Mouse (Mus musculus) myocyte (in vitro differentiated cells): ENCODE results near the gene Olfr320. TPM values are rescaled to one million over a fixed set of nuclear protein-coding genes. Genes with fewer than 3 reads are reported as not detected.

ENCODE experiments used
- H3K27me3 ChIP-seq: one replicate; pipeline ENCODE4 v1.6.1; 2011; ENCODE audit not compliant: control insufficient read depth, insufficient read depth, insufficient read length
- H3K36me3 ChIP-seq: one replicate; pipeline ENCODE4 v1.6.1; 2011; ENCODE audit not compliant: control insufficient read depth, insufficient read depth
- H3K4me2 ChIP-seq: one replicate; pipeline ENCODE4 v1.6.1; 2011; ENCODE audit warnings: low read depth, control low read depth
- H3K4me3 ChIP-seq: one replicate; pipeline ENCODE4 v1.5.1; 2011; ENCODE audit warnings: mild to moderate bottlenecking, control low read depth, moderate library complexity
- H3K79me2 ChIP-seq: one replicate; pipeline ENCODE4 v1.6.1; 2011; ENCODE audit not compliant: control insufficient read depth, insufficient read depth
- H3ac ChIP-seq: one replicate; pipeline ENCODE4 v1.6.1; 2011; ENCODE audit not compliant: control insufficient read depth, insufficient read length
- CEBPB ChIP-seq: IDR thresholded peaks from 2 replicates; pipeline ENCODE4 v1.6.1; 2011; ENCODE audit warnings: mild to moderate bottlenecking, moderate library complexity; ENCODE audit not compliant: poor library complexity, insufficient read depth, severe bottlenecking
- E2F4 ChIP-seq: IDR thresholded peaks from one replicate; pipeline ENCODE4 v1.6.1; 2011; ENCODE audit warnings: mild to moderate bottlenecking, control low read depth, moderate library complexity; ENCODE audit not compliant: insufficient read depth
- MAX ChIP-seq: IDR thresholded peaks from one replicate; pipeline ENCODE4 v1.6.1; 2011; ENCODE audit warnings: low read depth, mild to moderate bottlenecking, control low read depth
- MYOD1 ChIP-seq, 3 experiments: IDR thresholded peaks; one replicate each; pipeline ENCODE4 v1.6.1; 2011; ENCODE audit warnings: control low read depth in 2 of 3, low read depth in 2 of 3, mild to moderate bottlenecking in 2 of 3, moderate library complexity in 1 of 3; ENCODE audit not compliant: insufficient read length in 2 of 3, control insufficient read depth in 1 of 3
- MYOG ChIP-seq, 3 experiments: IDR thresholded peaks; one replicate each; pipeline ENCODE4 v1.6.1; 2011; ENCODE audit warnings: control low read depth in 2 of 3, low read depth in 2 of 3, mild to moderate bottlenecking in 2 of 3; ENCODE audit not compliant: insufficient read length in 2 of 3, control insufficient read depth in 1 of 3, insufficient read depth in 1 of 3
- POLR2A ChIP-seq: IDR thresholded peaks from one replicate; pipeline ENCODE4 v1.6.1; 2011; ENCODE audit warnings: low read depth, mild to moderate bottlenecking, control low read depth, moderate library complexity; ENCODE audit not compliant: insufficient read length
- POLR2AphosphoS2 ChIP-seq: IDR thresholded peaks from one replicate; pipeline ENCODE4 v1.6.1; 2011; ENCODE audit warnings: low read depth, control low read depth; ENCODE audit not compliant: insufficient read length
- REST ChIP-seq: IDR thresholded peaks from one replicate; pipeline ENCODE4 v1.6.1; 2011; ENCODE audit warnings: mild to moderate bottlenecking, control low read depth, moderate library complexity; ENCODE audit not compliant: insufficient read depth, insufficient read length
- SRF ChIP-seq: IDR thresholded peaks from one replicate; pipeline ENCODE4 v1.6.1; 2011; ENCODE audit warnings: low read depth; ENCODE audit not compliant: control insufficient read depth, insufficient read length
- TCF12 ChIP-seq: IDR thresholded peaks from one replicate; pipeline ENCODE4 v1.6.1; 2011; ENCODE audit warnings: mild to moderate bottlenecking, control low read depth; ENCODE audit not compliant: poor library complexity, insufficient read depth, severe bottlenecking
- TCF3 ChIP-seq: IDR thresholded peaks from one replicate; pipeline ENCODE4 v1.6.1; 2011; ENCODE audit warnings: low read depth, control low read depth; ENCODE audit not compliant: insufficient read length
- USF1 ChIP-seq: IDR thresholded peaks from one replicate; pipeline ENCODE4 v1.6.1; 2011; ENCODE audit warnings: low read depth, mild to moderate bottlenecking, control low read depth, moderate library complexity
- polyA plus RNA-seq: library from polyadenylated mRNA; unstranded; fragments of >200 nt; fragmentation: generic; extraction: Trizol; gene quantifications from one replicate; pipeline ENCODE4 v1.2.1, GENCODE M21; 2012; ENCODE audit warnings: missing spikeins

Olfr320 gene
- polyA plus RNA-seq, 1 experiment = not detected

DNA sequence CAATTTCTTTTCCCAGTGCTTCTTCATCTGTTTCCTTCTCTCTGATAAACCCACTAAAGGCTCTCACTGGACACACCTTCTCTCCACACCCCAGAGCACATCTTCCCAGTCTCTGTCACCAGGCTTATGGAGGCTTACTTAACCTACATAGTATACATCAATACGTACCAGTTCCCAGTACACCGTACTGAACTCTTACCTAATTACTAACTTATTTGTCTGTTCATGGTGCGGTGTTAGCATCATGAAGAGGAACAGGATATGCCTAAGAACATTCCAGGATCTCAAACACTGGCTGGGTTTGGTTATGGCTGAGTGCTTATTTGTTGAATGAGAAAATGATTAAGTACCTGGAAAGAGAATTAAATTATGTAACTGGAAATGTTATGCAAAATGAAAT, 25.7 kb upstream of the Olfr320 start:
- Histone ChIP-seq H3K79me2 (no peaks in the 10 kb centered on the region), H3K36me3 (no peaks in the 10 kb centered on the region), H3K4me3 (no peak overlapping the region), H3ac (no peak overlapping the region), H3K27me3 (no peaks in the 10 kb centered on the region), H3K4me2 (no peak overlapping the region)
- TF ChIP-seq CEBPB = no peak
- no peak for TF ChIP-seq MAX
- no peak for TF ChIP-seq E2F4
- no peak for TF ChIP-seq MYOD1 (IDR thresholded peaks at IDR 0.05; ENCODE audit: control insufficient read depth in 1 of 3, insufficient read length in 2 of 3, low read depth in 2 of 3)
- no peak for TF ChIP-seq POLR2AphosphoS2
- no peak for TF ChIP-seq POLR2A
- TF ChIP-seq USF1 = no peak
- TF ChIP-seq MYOG (IDR thresholded peaks at IDR 0.05; ENCODE audit: control insufficient read depth in 1 of 3, insufficient read depth in 1 of 3, insufficient read length in 2 of 3, low read depth in 2 of 3) = no peak

DNA sequence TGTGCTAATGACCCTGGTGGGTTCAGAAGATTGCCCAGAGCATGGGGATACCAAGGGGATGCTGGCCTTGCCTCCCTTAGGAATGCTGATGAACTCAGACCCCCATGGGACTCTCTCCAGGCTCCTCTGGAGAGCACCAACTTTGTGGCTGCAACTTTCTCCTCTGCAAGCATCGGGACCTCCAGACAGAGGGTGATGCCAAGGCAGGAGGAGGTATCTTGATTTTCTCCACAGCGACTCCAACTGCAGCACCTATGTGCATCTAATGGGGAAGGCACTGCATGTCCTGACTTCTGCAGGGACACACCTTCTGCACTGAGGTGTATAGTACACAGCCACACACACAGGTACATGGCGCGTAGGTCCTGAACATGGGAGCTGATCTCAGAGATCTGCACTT, 22.3 kb upstream of the Olfr320 start, which contains the start of gene Olfr322:
Gene Olfr322, plus strand, starts transcription at position 187 of the 400 bp plus-strand sequence.
- Histone ChIP-seq H3K4me2 (no peak within 1 kb of the TSS), H3K27me3 (no peaks in the 10 kb centered on the region), H3K4me3 (no peak within 1 kb of the TSS), H3K79me2 (no peaks in the 10 kb centered on the region), H3ac (no peak within 1 kb of the TSS), H3K36me3 (no peaks in the 10 kb centered on the region)
- TF ChIP-seq SRF (no peak), E2F4 (no peak), MAX (no peak), TCF12 (no peak), MYOD1 (IDR thresholded peaks at IDR 0.05; ENCODE audit: control insufficient read depth in 1 of 3, insufficient read length in 2 of 3, low read depth in 2 of 3) (no peak), POLR2A (no peak), REST (no peak), CEBPB (no peak), TCF3 (no peak), USF1 (no peak), MYOG (IDR thresholded peaks at IDR 0.05; ENCODE audit: control insufficient read depth in 1 of 3, insufficient read depth in 1 of 3, insufficient read length in 2 of 3, low read depth in 2 of 3) (no peak), POLR2AphosphoS2 (no peak)

DNA sequence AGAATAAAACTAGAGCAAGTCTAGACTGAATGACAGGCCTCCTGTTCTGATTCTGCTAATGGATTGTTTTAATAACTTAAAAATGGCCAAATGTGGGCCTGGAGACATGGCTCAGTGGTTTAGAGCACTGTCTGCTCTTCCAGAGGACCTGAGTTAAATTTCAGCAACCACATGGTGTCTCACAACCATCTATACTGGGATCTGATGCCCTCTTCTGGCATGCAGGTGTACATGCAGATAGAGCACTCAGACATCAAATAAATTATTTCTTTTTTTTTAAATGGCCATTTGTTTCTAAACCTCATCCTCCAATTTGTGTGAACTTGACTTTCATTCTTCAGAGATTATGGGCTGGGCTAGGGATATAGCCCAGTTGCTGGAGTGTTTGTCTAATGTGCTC, 11.6 kb upstream of the Olfr320 start:
- no peaks in the 10 kb centered on the region for H3K79me2 ChIP-seq
- H3K4me2 ChIP-seq = no peak overlapping the region
- H3K4me3 ChIP-seq = no peak overlapping the region
- TF ChIP-seq MYOG (IDR thresholded peaks at IDR 0.05; ENCODE audit: control insufficient read depth in 1 of 3, insufficient read depth in 1 of 3, insufficient read length in 2 of 3, low read depth in 2 of 3) (no peak), POLR2AphosphoS2 (no peak)
- H3K36me3 ChIP-seq = no peaks in the 10 kb centered on the region
- H3ac ChIP-seq = no peak overlapping the region
- H3K27me3 ChIP-seq = no peaks in the 10 kb centered on the region

GRCm38 (mm10) chr11:58671825-58672224, 9.1 kb upstream of the Olfr320 start:
- H3K79me2 ChIP-seq = no peaks in the 10 kb centered on the region
- no peak overlapping the region for H3ac ChIP-seq
- H3K4me3 ChIP-seq = no peak overlapping the region
- no peak overlapping the region for H3K4me2 ChIP-seq
- no peaks in the 10 kb centered on the region for H3K27me3 ChIP-seq
- no peaks in the 10 kb centered on the region for H3K36me3 ChIP-seq
- no peak for TF ChIP-seq SRF
- TF ChIP-seq MYOG (IDR thresholded peaks at IDR 0.05; ENCODE audit: control insufficient read depth in 1 of 3, insufficient read depth in 1 of 3, insufficient read length in 2 of 3, low read depth in 2 of 3) = no peak
- no peak for TF ChIP-seq E2F4
- no peak for TF ChIP-seq USF1
- no peak for TF ChIP-seq POLR2AphosphoS2
- no peak for TF ChIP-seq MAX
- TF ChIP-seq CEBPB = no peak
- no peak for TF ChIP-seq POLR2A
- TF ChIP-seq TCF12 = no peak
- no peak for TF ChIP-seq TCF3
- no peak for TF ChIP-seq MYOD1 (IDR thresholded peaks at IDR 0.05; ENCODE audit: control insufficient read depth in 1 of 3, insufficient read length in 2 of 3, low read depth in 2 of 3)
- no peak for TF ChIP-seq REST

DNA sequence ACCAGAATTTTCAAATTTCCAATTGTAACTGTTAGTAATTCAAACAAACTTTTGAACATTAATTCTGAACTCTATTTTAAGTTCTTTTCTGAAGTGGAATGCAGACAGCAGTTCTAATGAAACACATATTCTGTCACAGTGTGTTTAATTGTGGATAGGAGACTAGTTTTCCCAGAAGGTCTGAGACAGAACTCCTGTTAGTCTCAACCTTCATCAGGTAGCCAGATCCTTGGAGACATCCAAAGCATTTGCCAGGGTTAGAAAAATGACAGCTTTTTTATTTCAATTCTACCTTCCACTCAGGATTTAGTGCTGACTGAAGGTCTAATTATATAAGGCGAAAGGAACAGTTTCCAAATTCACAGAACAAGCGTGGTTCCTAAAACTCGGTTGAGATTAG, 18.0 kb downstream of the Olfr320 start, which contains the start of gene Olfr319:
Gene Olfr319, plus strand, starts transcription at position 301 of the 400 bp plus-strand sequence.
- H3K36me3 ChIP-seq = no peaks in the 10 kb centered on the region
- TF ChIP-seq USF1 = no peak
- no peak for TF ChIP-seq CEBPB
- TF ChIP-seq E2F4 = no peak
- TF ChIP-seq MYOD1 (IDR thresholded peaks at IDR 0.05; ENCODE audit: control insufficient read depth in 1 of 3, insufficient read length in 2 of 3, low read depth in 2 of 3) = no peak
- TF ChIP-seq TCF12 = no peak
- no peak for TF ChIP-seq MAX
- TF ChIP-seq POLR2AphosphoS2 = no peak
- no peak for TF ChIP-seq TCF3
- no peaks in the 10 kb centered on the region for H3K79me2 ChIP-seq

More for the DNA sequence above, 18.0 kb downstream of the Olfr320 start, which contains the start of gene Olfr319:
- Histone ChIP-seq H3K4me2 (no peak within 1 kb of the TSS), H3ac (no peak within 1 kb of the TSS), H3K27me3 (no peaks in the 10 kb centered on the region), H3K4me3 (no peak within 1 kb of the TSS)
